Mouse (Mus musculus) intestine, postnatal 0 days (tissue): ENCODE measurements around the gene Zfp451. TPM values are rescaled to one million over a fixed set of nuclear protein-coding genes. Genes with fewer than 3 reads are reported as not detected.

Source experiments
- ATAC-seq: fragments of 200-750 bp; cut with Nextera tagmentation; 2 replicates; pipeline ENCODE4 v1.8.0; 2017; ENCODE audit warnings: mild to moderate bottlenecking, moderate TSS enrichment, moderate library complexity
- H3K27ac ChIP-seq: fragments of 300-500 bp; sonication (generic); 2 replicates; pipeline ENCODE4 v1.5.1; 2014; ENCODE audit warnings: mild to moderate bottlenecking, low read depth, low read length, moderate library complexity
- H3K27me3 ChIP-seq: fragments of 300-500 bp; sonication (generic); replicated peaks from 2 replicates; pipeline ENCODE4 v1.6.1; 2014; ENCODE audit warnings: low read length, mixed read lengths; ENCODE audit not compliant: control insufficient read depth, insufficient read depth
- H3K36me3 ChIP-seq: fragments of 300-500 bp; sonication (generic); 2 replicates; pipeline ENCODE4 v1.6.1; 2014; ENCODE audit warnings: mild to moderate bottlenecking, moderate library complexity; ENCODE audit not compliant: control insufficient read depth, insufficient read depth
- H3K4me1 ChIP-seq: fragments of 300-500 bp; sonication (generic); replicated peaks from 2 replicates; pipeline ENCODE4 v1.6.1; 2014; ENCODE audit warnings: antibody characterized with exemption, low read length, mixed read lengths; ENCODE audit not compliant: control insufficient read depth, insufficient read depth
- H3K4me2 ChIP-seq: fragments of 300-500 bp; sonication (generic); replicated peaks from 2 replicates; pipeline ENCODE4 v1.6.1; 2014; ENCODE audit warnings: low read depth, mild to moderate bottlenecking, moderate library complexity
- H3K4me3 ChIP-seq: fragments of 300-500 bp; sonication (generic); 2 replicates; pipeline ENCODE4 v1.5.1; 2014; ENCODE audit warnings: low read depth, low read length
- H3K9ac ChIP-seq: fragments of 300-500 bp; sonication (generic); 2 replicates; pipeline ENCODE4 v1.6.1; 2014; ENCODE audit warnings: mild to moderate bottlenecking, low read depth, low read length
- H3K9me3 ChIP-seq: fragments of 300-500 bp; sonication (generic); 2 replicates; pipeline ENCODE4 v1.6.1; 2016; ENCODE audit warnings: mixed run types; ENCODE audit not compliant: control insufficient read depth
- CTCF ChIP-seq: sonication (generic); IDR thresholded peaks from 2 replicates; pipeline ENCODE4 v1.5.1; 2016; ENCODE audit warnings: low read depth, mild to moderate bottlenecking, control low read depth, antibody characterized with exemption, moderate library complexity
- WGBS: fragments of 180-500 bp; shearing (Covaris S2); extraction: QIAGEN DNeasy Blood & Tissue Kit; methylation state at CpG from one replicate; pipeline ENCODE4 v1.1.7; 2014; 5-methylcytosine and 5-hydroxymethylcytosine counted together
- polyA plus RNA-seq: library from polyadenylated mRNA; unstranded; fragments of >200 nt; fragmentation: Nextera tagmentation; extraction: Ambion mirVana; gene quantifications from 2 replicates; pipeline ENCODE4 v1.2.1, GENCODE M21; 2015

The Zfp451 gene
- polyA plus RNA-seq, 1 experiment from 2014 or later: 5.9 TPM

DNA sequence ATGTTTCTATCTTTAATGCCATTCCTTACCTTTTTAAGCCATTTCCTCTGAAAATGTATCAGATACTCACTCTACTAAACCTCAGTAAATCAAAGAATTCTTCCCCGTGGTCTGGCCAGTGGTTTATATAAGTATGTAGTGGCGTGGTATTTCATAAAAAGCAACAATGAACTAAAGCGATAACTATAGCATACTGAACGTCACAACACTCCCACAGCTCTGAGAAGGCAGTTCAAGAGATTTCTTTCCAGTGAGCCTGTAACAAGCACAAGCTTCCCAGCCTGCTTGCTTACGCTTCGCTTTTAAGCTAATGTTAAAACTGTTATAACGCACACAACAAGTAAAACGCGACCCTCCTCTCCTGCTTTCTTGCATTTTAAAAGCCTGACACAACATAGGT is 42.3 kb downstream of the Zfp451 start:
- H3K36me3 ChIP-seq: peaks cover 33% of the 10 kb centered on the region
- no peak overlapping the region for H3K27ac ChIP-seq
- no peak for TF ChIP-seq CTCF
- no peaks in the 10 kb centered on the region for H3K9me3 ChIP-seq
- H3K4me3 ChIP-seq: no peak overlapping the region
- no peaks in the 10 kb centered on the region for H3K27me3 ChIP-seq
- no peak for ATAC-seq
- 93% methylated on average over 9 of the region's 9 CpGs for WGBS
- no peak overlapping the region for H3K4me2 ChIP-seq
- H3K4me1 ChIP-seq: no peaks in the 10 kb centered on the region
- H3K9ac ChIP-seq: no peak overlapping the region

DNA sequence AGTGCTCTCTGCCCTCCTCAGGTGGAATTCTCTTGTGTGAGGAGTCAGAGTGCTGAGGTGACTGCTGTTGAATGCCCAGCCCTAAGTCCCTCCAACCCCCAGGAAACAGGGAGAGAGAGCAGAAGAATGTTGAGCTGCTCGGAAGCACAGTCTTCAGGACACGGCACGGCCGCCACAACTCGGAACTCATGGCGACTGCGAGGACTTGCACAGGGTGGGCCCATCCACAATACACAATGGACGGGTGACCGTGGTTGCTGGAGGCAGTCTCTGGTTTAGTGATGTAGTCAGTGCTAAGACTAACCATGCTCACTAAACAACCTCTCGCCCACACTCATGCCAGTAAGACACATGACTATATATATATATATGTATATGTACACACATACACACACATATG is 42.8 kb downstream of the Zfp451 start:
- Histone ChIP-seq H3K27me3 (no peaks in the 10 kb centered on the region), H3K4me1 (no peaks in the 10 kb centered on the region), H3K4me2 (no peak overlapping the region), H3K9ac (no peak overlapping the region), H3K9me3 (no peaks in the 10 kb centered on the region), H3K27ac (no peak overlapping the region), H3K36me3 (peaks cover 33% of the 10 kb centered on the region), H3K4me3 (no peak overlapping the region)
- no peak for TF ChIP-seq CTCF
- no peak for ATAC-seq
- WGBS: 93% methylated on average over 10 of the region's 10 CpGs

DNA sequence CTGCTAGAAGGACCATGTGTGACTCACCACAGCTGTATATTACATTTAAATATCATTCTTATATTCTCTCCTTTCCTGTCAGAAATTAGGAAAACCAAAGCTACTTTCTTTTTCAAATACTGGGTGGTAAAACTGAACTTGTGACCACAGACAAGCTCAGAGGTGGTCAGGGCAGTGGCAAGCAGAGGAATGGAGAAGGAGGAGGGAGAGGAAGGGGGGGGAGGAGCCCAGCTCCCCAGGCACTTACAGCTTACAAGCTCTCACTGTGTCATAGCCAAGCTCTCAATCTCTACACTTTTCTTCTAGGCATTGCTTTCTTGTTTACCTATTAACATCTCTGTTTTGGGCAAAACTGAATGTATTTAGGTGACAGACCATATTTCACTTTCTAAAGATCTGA is 45.6 kb downstream of the Zfp451 start:
- ATAC-seq: no peak
- H3K4me1 ChIP-seq: no peaks in the 10 kb centered on the region
- no peak overlapping the region for H3K4me2 ChIP-seq
- H3K9me3 ChIP-seq: no peaks in the 10 kb centered on the region
- H3K36me3 ChIP-seq: peaks cover 33% of the 10 kb centered on the region
- no peak for TF ChIP-seq CTCF
- H3K27me3 ChIP-seq: no peaks in the 10 kb centered on the region
- no peak overlapping the region for H3K4me3 ChIP-seq
- H3K9ac ChIP-seq: no peak overlapping the region
- H3K27ac ChIP-seq: no peak overlapping the region

DNA sequence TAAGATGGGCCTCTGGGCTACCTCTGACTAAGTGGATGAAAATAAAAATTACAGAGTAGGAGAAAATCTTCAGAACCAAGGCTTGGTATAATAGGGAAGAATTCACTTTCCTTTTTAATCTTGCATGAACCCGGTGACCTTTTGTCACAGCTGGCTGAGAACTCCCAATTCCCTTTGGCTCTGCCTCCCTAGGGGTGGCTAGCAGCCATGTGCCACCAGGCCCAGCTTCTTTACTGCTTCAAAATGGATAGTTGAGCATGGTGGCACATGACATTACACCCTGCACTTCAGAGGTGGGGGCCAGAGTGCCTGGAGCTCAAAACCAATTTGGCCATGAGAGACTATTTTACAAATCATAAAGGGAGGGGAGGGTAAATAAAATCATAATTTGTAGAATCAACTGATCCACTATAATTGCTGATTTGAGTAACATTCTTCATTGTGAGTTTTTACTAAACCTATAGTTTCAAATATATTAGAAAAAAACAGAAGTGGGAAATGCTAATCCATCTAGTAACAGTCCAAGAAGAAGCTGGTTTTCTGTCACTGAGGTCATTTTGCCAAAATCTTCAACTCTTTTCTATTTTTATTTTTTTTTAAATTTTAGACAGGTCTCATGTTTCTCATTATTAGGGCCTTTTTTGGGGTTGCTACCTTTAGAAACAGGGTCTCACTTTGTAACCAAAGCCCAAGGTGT is 46.2 kb downstream of the Zfp451 start:
- Histone ChIP-seq H3K4me2 (no peak overlapping the region), H3K27me3 (no peaks in the 10 kb centered on the region), H3K36me3 (peaks cover 33% of the 10 kb centered on the region), H3K4me1 (no peaks in the 10 kb centered on the region), H3K4me3 (no peak overlapping the region), H3K9ac (no peak overlapping the region), H3K27ac (no peak overlapping the region), H3K9me3 (no peaks in the 10 kb centered on the region)
- TF ChIP-seq CTCF: no peak
- WGBS: 90% methylated on average over 1 of the region's 1 CpGs
- no peak for ATAC-seq

DNA sequence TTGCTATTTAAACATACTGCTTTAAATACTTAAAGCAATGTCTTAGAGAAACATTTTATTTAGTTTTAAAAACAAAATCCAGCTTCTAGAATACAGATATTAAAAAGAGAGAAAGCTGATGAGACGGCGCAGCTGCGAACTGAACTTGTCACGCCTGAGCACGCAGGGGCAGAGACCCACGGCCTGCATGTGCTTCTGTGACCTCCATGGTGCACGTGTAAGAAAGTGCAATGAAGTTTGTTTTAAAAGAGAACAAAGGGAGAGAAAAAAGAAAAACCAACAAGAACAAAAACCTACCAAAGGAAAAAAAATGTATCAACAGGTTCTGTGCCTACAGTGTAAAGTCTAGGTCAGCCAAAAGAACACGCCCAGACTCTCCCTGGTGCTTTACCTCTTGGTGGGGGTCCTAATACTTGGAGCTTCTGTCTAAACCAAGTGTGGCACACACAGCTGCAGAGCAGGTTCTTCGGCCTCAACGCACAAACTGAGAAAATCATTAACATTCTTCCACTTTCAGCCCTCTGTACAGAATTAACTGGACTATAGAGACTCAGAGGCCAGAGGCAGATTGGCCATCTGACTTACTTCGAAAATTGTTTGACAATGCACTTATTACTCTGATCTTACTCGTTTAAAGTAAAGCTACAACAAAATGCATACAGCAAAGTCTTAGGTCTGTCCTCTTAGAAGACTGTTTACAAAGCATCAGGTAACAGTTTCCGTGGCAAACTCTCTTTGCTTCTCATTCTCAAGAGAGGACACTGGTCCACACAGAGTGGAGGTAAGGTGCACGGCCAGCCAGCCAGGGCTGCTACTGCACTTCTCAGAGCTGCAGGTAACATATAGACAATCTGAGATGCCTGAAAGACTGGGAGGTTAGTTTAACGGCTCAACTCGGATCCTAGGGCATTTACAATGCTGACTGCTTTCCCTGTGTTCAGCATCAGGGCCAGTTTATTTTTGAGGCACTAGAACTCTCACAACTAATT is 47.6 kb downstream of the Zfp451 start:
- no peak overlapping the region for H3K4me3 ChIP-seq
- no peak for ATAC-seq
- H3K4me1 ChIP-seq: no peaks in the 10 kb centered on the region
- no peaks in the 10 kb centered on the region for H3K27me3 ChIP-seq
- H3K27ac ChIP-seq: no peak overlapping the region
- WGBS: 67% methylated on average over 16 of the region's 16 CpGs
- H3K4me2 ChIP-seq: no peak overlapping the region
- no peaks in the 10 kb centered on the region for H3K9me3 ChIP-seq
- H3K9ac ChIP-seq: no peak overlapping the region
- H3K36me3 ChIP-seq: peaks cover 24% of the 10 kb centered on the region
- no peak for TF ChIP-seq CTCF

DNA sequence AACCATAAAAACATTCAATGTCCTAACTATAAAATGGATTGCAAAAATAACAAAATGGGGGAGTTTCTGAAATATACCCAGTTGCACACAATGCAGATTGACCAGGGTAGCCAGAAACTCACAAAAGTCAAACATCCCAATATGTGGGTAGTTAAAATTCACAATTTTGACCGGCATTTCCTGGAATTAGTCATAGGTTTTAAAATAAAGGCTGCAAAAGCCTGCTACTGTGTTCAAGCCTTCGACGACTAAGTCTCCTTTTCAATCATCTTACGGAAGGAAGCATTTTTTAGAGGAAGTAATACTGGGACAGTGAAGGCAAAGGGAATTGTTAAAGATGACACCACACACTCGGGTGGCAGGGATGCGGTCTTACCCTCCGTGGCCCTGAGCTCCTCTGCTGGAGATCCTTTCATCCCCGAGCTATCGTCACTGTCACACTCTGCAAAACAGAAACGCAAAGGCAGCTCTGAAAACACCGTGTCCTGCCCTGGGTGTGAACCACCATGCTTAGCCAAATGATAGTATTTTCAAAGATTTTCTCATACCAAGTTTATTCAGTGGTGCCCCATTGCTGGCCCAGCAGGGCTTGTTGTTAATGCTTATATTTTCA is 48.8 kb downstream of the Zfp451 start:
- Histone ChIP-seq H3K27ac (no peak overlapping the region), H3K27me3 (no peaks in the 10 kb centered on the region), H3K4me1 (no peaks in the 10 kb centered on the region), H3K4me3 (no peak overlapping the region), H3K36me3 (peaks cover 13% of the 10 kb centered on the region), H3K4me2 (no peak overlapping the region), H3K9ac (no peak overlapping the region), H3K9me3 (no peaks in the 10 kb centered on the region)
- no peak for TF ChIP-seq CTCF
- WGBS: 94% methylated on average over 11 of the region's 11 CpGs
- no peak for ATAC-seq
